Mouse (Mus musculus): Measurements from ENCODE around the gene Paxbp1. TPM values are rescaled to one million over a fixed set of nuclear protein-coding genes. Genes with fewer than 3 reads are reported as not detected.
"Not testable (repeated sequence)": the region's sequence is repeated elsewhere in the genome, so short reads cannot be mapped to it uniquely, and the experiment has no call there.

The Paxbp1 gene
- 77.1 and 79.7 TPM in 2 replicates for polyA plus RNA-seq (2015; fragmentation: Nextera tagmentation; extraction: Ambion mirVana)

GRCm38 (mm10) chr16:91044270-91045182 is at the start of gene Paxbp1:
Gene Paxbp1 (minus strand): TSS chr16:91044543.
- H3K9me3 ChIP-seq: no peaks in the 10 kb centered on the region
- peak within 1 kb of the TSS; percentile 99 for H3K4me3 ChIP-seq
- WGBS: 2% methylated on average over 52 of the region's 70 CpGs
- peak within 1 kb of the TSS; percentile 97 for H3K27ac ChIP-seq
- peaks cover 29% of the 10 kb centered on the region for H3K4me1 ChIP-seq (replicated peaks)
- no peaks in the 10 kb centered on the region for H3K27me3 ChIP-seq
- peak within 1 kb of the TSS; percentile 74 for H3K4me2 ChIP-seq
- peak within 1 kb of the TSS; percentile 99 for H3K9ac ChIP-seq
- ATAC-seq (ENCODE audit: low FRiP score): peak; percentile 97
- peaks cover 10% of the 10 kb centered on the region for H3K36me3 ChIP-seq

- Histone ChIP-seq H3K4me2 (no peak overlapping the region), H3K4me1 (replicated peaks) (0 out of 2 replicates have a peak, but pooled peaks cover 3% of the 10 kb centered on the region)
Observed at GRCm38 (mm10) chr16:91086642-91087306, 42.4 kb upstream of the Paxbp1 start.

GRCm38 (mm10) chr16:91085239-91085825 is 41.0 kb upstream of the Paxbp1 start:
- no peak overlapping the region for H3K4me2 ChIP-seq
- peak; percentile 43; the same call in 1 of the 2 replicates for ATAC-seq (ENCODE audit: low FRiP score)
- no peaks in the 10 kb centered on the region for H3K36me3 ChIP-seq
- peaks cover 73% of the 10 kb centered on the region for H3K27me3 ChIP-seq
- H3K9me3 ChIP-seq: no peaks in the 10 kb centered on the region
- 62% methylated on average over 17 of the region's 17 CpGs for WGBS
- no peak overlapping the region for H3K27ac ChIP-seq
- 0 out of 2 replicates have a peak, but pooled peaks cover 3% of the 10 kb centered on the region for H3K4me1 ChIP-seq (replicated peaks)
- no peak overlapping the region for H3K9ac ChIP-seq
- H3K4me3 ChIP-seq: no peak overlapping the region

More at GRCm38 (mm10) chr16:91086642-91087306, 42.4 kb upstream of the Paxbp1 start:
- Histone ChIP-seq H3K4me3 (no peak overlapping the region), H3K36me3 (no peaks in the 10 kb centered on the region), H3K9ac (no peak overlapping the region), H3K27ac (no peak overlapping the region), H3K27me3 (peaks cover 75% of the 10 kb centered on the region), H3K9me3 (no peaks in the 10 kb centered on the region)
- WGBS: 66% methylated on average over 4 of the region's 4 CpGs
- no peak for ATAC-seq (ENCODE audit: low FRiP score)

- Histone ChIP-seq H3K36me3 (no peaks in the 10 kb centered on the region), H3K9ac (no peak overlapping the region), H3K4me3 (no peak overlapping the region), H3K4me2 (no peak overlapping the region), H3K27ac (no peak overlapping the region), H3K9me3 (no peaks in the 10 kb centered on the region), H3K27me3 (peaks cover 77% of the 10 kb centered on the region), H3K4me1 (replicated peaks) (0 out of 2 replicates have a peak, but pooled peaks cover 3% of the 10 kb centered on the region)
- 84% methylated on average over 21 of the region's 21 CpGs for WGBS
- ATAC-seq (ENCODE audit: low FRiP score): peak; percentile 24; the same call in 1 of the 2 replicates
Observed at GRCm38 (mm10) chr16:91084307-91085238, 40.2 kb upstream of the Paxbp1 start.

- WGBS: 49% methylated on average over 4 of the region's 4 CpGs
- Histone ChIP-seq H3K4me3 (no peak overlapping the region), H3K27me3 (peaks cover 68% of the 10 kb centered on the region), H3K27ac (no peak overlapping the region), H3K4me1 (replicated peaks) (0 out of 2 replicates have a peak, but pooled peaks cover 3% of the 10 kb centered on the region), H3K9me3 (peaks cover 4% of the 10 kb centered on the region; the same call in 1 of the 2 replicates), H3K4me2 (no peak overlapping the region), H3K36me3 (no peaks in the 10 kb centered on the region), H3K9ac (no peak overlapping the region)
- ATAC-seq (ENCODE audit: low FRiP score): no peak
Observed at GRCm38 (mm10) chr16:91083002-91083646, 38.8 kb upstream of the Paxbp1 start.

- peak; percentile 43; the same call in 1 of the 2 replicates for ATAC-seq (ENCODE audit: low FRiP score)
- Histone ChIP-seq H3K27ac (no peak overlapping the region), H3K4me3 (no peak overlapping the region), H3K36me3 (no peaks in the 10 kb centered on the region), H3K9me3 (peaks cover 4% of the 10 kb centered on the region; the same call in 1 of the 2 replicates), H3K4me1 (replicated peaks) (0 out of 2 replicates have a peak, but pooled peaks cover 3% of the 10 kb centered on the region), H3K9ac (no peak overlapping the region), H3K4me2 (no peak overlapping the region), H3K27me3 (peaks cover 54% of the 10 kb centered on the region)
- WGBS: 25% methylated on average over 10 of the region's 12 CpGs
Observed at GRCm38 (mm10) chr16:91081508-91081907, 37.2 kb upstream of the Paxbp1 start.

- WGBS: 80% methylated on average over 5 of the region's 5 CpGs
- H3K4me2 ChIP-seq: no peak overlapping the region
- no peak overlapping the region for H3K4me3 ChIP-seq
- 0 out of 2 replicates have a peak, but pooled peaks cover 4% of the 10 kb centered on the region for H3K4me1 ChIP-seq (replicated peaks)
- H3K36me3 ChIP-seq: no peaks in the 10 kb centered on the region
- no peak overlapping the region for H3K9ac ChIP-seq
- no peak overlapping the region for H3K27ac ChIP-seq
- peaks cover 4% of the 10 kb centered on the region; the same call in 1 of the 2 replicates for H3K9me3 ChIP-seq
- no peak for ATAC-seq (ENCODE audit: low FRiP score)
- peaks cover 26% of the 10 kb centered on the region for H3K27me3 ChIP-seq
Observed at GRCm38 (mm10) chr16:91076180-91076579, 31.8 kb upstream of the Paxbp1 start.

- not testable (repeated sequence) for ATAC-seq (ENCODE audit: low FRiP score); H3K27ac ChIP-seq; H3K9ac ChIP-seq; H3K4me2 ChIP-seq; H3K9me3 ChIP-seq; H3K4me1 ChIP-seq (replicated peaks); H3K4me3 ChIP-seq; H3K36me3 ChIP-seq
- H3K27me3 ChIP-seq: peaks cover 22% of the 10 kb centered on the region
- WGBS: 90% methylated on average over 8 of the region's 8 CpGs
Observed at GRCm38 (mm10) chr16:91075423-91075822, 31.1 kb upstream of the Paxbp1 start.

- H3K27ac ChIP-seq: no peak overlapping the region
- no peaks in the 10 kb centered on the region for H3K36me3 ChIP-seq
- 0 out of 2 replicates have a peak, but pooled peaks cover 9% of the 10 kb centered on the region for H3K27me3 ChIP-seq
- no peak overlapping the region for H3K4me2 ChIP-seq
- H3K4me1 ChIP-seq (replicated peaks): peaks cover 10% of the 10 kb centered on the region
- ATAC-seq (ENCODE audit: low FRiP score): peak; percentile 97
- no peak overlapping the region for H3K4me3 ChIP-seq
- WGBS: 43% methylated on average over 22 of the region's 24 CpGs
- H3K9me3 ChIP-seq: no peaks in the 10 kb centered on the region
- no peak overlapping the region for H3K9ac ChIP-seq
Observed at GRCm38 (mm10) chr16:91073163-91073892, 29.0 kb upstream of the Paxbp1 start.

GRCm38 (mm10) chr16:91072256-91072655 is 27.9 kb upstream of the Paxbp1 start:
- no peak overlapping the region for H3K4me2 ChIP-seq
- no peak overlapping the region for H3K9ac ChIP-seq
- H3K27me3 ChIP-seq: 0 out of 2 replicates have a peak, but pooled peaks cover 9% of the 10 kb centered on the region
- H3K4me3 ChIP-seq: no peak overlapping the region
- H3K9me3 ChIP-seq: no peaks in the 10 kb centered on the region
- peaks cover 10% of the 10 kb centered on the region for H3K4me1 ChIP-seq (replicated peaks)
- H3K36me3 ChIP-seq: no peaks in the 10 kb centered on the region
- 96% methylated on average over 1 of the region's 1 CpGs for WGBS
- no peak for ATAC-seq (ENCODE audit: low FRiP score)
- H3K27ac ChIP-seq: no peak overlapping the region
